Mouse (Mus musculus): ENCODE data around the gene 4930435E12Rik. TPM values are rescaled to one million over a fixed set of nuclear protein-coding genes. Genes with fewer than 3 reads are reported as not detected.
"Not testable (repeated sequence)": the region's sequence is repeated elsewhere in the genome, so short reads cannot be mapped to it uniquely, and the experiment has no call there.

Gene 4930435E12Rik
- not detected in 2 replicates for polyA plus RNA-seq (2014; fragmentation: Nextera tagmentation; extraction: Ambion mirVana)

DNA sequence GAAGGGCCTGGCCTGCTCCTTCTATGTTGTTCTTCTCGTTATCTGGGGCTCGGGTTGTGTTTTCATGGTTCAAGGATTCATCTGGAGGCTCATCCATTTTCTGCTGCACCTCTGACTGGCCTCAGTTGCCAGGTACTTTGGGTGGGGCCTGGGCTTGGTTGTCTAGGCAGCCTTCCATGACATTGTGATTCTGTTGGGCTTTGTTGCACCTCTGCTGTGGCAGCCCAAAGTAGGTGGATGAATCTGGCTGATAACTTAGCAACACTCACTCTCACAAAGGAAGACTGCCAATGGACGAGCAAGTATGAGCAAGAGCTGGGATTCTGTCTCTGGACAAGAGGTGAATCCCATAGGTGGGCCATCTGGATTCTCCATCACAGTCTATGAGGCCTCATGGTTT is at the start of gene 4930435E12Rik:
Gene 4930435E12Rik, minus strand, starts transcription at position 101 of the 400 bp plus-strand sequence.
- Histone ChIP-seq H3K9ac (replicated peaks; ENCODE audit: low read depth, low read length) (no peak within 1 kb of the TSS), H3K27ac (ENCODE audit: low read depth, low read length) (no peak within 1 kb of the TSS), H3K9me3 (ENCODE audit: control insufficient read depth, low read length) (no peaks in the 10 kb centered on the region), H3K27me3 (ENCODE audit: control insufficient read depth, insufficient read depth, low read length) (no peaks in the 10 kb centered on the region), H3K36me3 (ENCODE audit: control insufficient read depth, insufficient read depth, low read length) (no peaks in the 10 kb centered on the region), H3K4me2 (ENCODE audit: low read depth, low read length) (no peak within 1 kb of the TSS), H3K4me3 (ENCODE audit: low read depth, low read length) (no peak within 1 kb of the TSS), H3K4me1 (ENCODE audit: control insufficient read depth, insufficient read depth, low read length) (no peaks in the 10 kb centered on the region)
- no peak for ATAC-seq (ENCODE audit: low read depth)
- WGBS = 91% methylated on average over 3 of the region's 3 CpGs

DNA sequence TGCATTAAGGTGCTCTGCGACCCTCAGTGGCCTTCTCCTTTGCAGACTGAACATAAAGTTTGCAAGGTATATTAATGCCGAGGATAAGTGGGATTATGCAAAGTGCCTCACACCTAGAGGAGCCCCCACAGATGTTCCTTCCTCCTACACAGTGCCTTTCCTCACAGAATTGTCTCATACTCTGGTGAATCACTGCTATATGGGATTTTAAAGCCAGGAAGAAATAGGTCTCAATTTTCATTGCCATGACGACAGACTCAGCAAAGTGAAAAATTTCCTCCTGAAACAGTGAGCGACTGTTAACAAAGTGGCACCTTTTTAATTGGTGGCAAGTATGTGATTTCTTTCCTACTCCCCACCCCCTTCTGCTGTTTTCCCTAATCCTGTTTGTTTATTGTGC is 45.9 kb upstream of the 4930435E12Rik start:
- no peak for ATAC-seq (ENCODE audit: low read depth)
- Histone ChIP-seq H3K27ac (ENCODE audit: low read depth, low read length) (no peak overlapping the region), H3K9ac (replicated peaks; ENCODE audit: low read depth, low read length) (no peak overlapping the region), H3K27me3 (ENCODE audit: control insufficient read depth, insufficient read depth, low read length) (no peaks in the 10 kb centered on the region), H3K36me3 (ENCODE audit: control insufficient read depth, insufficient read depth, low read length) (no peaks in the 10 kb centered on the region), H3K4me1 (ENCODE audit: control insufficient read depth, insufficient read depth, low read length) (no peaks in the 10 kb centered on the region), H3K9me3 (ENCODE audit: control insufficient read depth, low read length) (no peaks in the 10 kb centered on the region), H3K4me3 (ENCODE audit: low read depth, low read length) (no peak overlapping the region), H3K4me2 (ENCODE audit: low read depth, low read length) (no peak overlapping the region)
- 45% methylated on average over 4 of the region's 4 CpGs for WGBS

DNA sequence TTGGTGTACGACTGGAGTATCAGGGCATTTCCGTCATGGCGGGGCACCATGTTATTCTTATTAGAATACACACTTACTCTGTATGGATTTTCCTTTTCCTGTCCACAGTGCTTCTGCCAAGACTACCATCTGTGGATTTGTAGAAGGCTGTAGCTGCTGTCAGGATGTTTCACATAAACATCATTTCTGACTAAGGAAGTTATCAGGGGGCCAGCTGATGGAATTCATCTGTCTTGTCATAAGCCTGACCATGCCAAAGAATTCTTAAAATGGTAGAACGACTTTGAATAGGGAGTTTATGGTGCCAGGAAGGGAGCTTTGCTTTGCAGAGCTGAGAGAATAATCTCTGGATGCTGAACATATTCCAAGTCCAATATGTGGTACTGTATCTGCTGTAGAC is 44.7 kb upstream of the 4930435E12Rik start:
- Histone ChIP-seq H3K36me3 (ENCODE audit: control insufficient read depth, insufficient read depth, low read length) (no peaks in the 10 kb centered on the region), H3K4me2 (ENCODE audit: low read depth, low read length) (no peak overlapping the region), H3K9me3 (ENCODE audit: control insufficient read depth, low read length) (no peaks in the 10 kb centered on the region), H3K4me3 (ENCODE audit: low read depth, low read length) (no peak overlapping the region), H3K4me1 (ENCODE audit: control insufficient read depth, insufficient read depth, low read length) (no peaks in the 10 kb centered on the region), H3K27ac (ENCODE audit: low read depth, low read length) (no peak overlapping the region), H3K9ac (replicated peaks; ENCODE audit: low read depth, low read length) (no peak overlapping the region), H3K27me3 (ENCODE audit: control insufficient read depth, insufficient read depth, low read length) (no peaks in the 10 kb centered on the region)
- 86% methylated on average over 4 of the region's 4 CpGs for WGBS
- ATAC-seq (ENCODE audit: low read depth) = no peak

GRCm38 (mm10) chr16:38864358-38864757 is 35.8 kb upstream of the 4930435E12Rik start:
- H3K9ac ChIP-seq (replicated peaks; ENCODE audit: low read depth, low read length) = no peak overlapping the region
- H3K27ac ChIP-seq (ENCODE audit: low read depth, low read length) = no peak overlapping the region
- no peak for ATAC-seq (ENCODE audit: low read depth)
- H3K4me2 ChIP-seq (ENCODE audit: low read depth, low read length) = no peak overlapping the region
- no peaks in the 10 kb centered on the region for H3K4me1 ChIP-seq (ENCODE audit: control insufficient read depth, insufficient read depth, low read length)
- WGBS = 88% methylated on average over 5 of the region's 5 CpGs
- H3K27me3 ChIP-seq (ENCODE audit: control insufficient read depth, insufficient read depth, low read length) = no peaks in the 10 kb centered on the region
- H3K36me3 ChIP-seq (ENCODE audit: control insufficient read depth, insufficient read depth, low read length) = no peaks in the 10 kb centered on the region
- H3K4me3 ChIP-seq (ENCODE audit: low read depth, low read length) = no peak overlapping the region
- no peaks in the 10 kb centered on the region for H3K9me3 ChIP-seq (ENCODE audit: control insufficient read depth, low read length)

GRCm38 (mm10) chr16:38860548-38860947 is 32.0 kb upstream of the 4930435E12Rik start:
- no peak overlapping the region for H3K4me2 ChIP-seq (ENCODE audit: low read depth, low read length)
- H3K9me3 ChIP-seq (ENCODE audit: control insufficient read depth, low read length) = no peaks in the 10 kb centered on the region
- H3K27ac ChIP-seq (ENCODE audit: low read depth, low read length) = no peak overlapping the region
- H3K27me3 ChIP-seq (ENCODE audit: control insufficient read depth, insufficient read depth, low read length) = no peaks in the 10 kb centered on the region
- H3K9ac ChIP-seq (replicated peaks; ENCODE audit: low read depth, low read length) = no peak overlapping the region
- H3K36me3 ChIP-seq (ENCODE audit: control insufficient read depth, insufficient read depth, low read length) = no peaks in the 10 kb centered on the region
- no peak overlapping the region for H3K4me3 ChIP-seq (ENCODE audit: low read depth, low read length)
- WGBS = 49% methylated on average over 6 of the region's 6 CpGs
- no peak for ATAC-seq (ENCODE audit: low read depth)
- H3K4me1 ChIP-seq (ENCODE audit: control insufficient read depth, insufficient read depth, low read length) = no peaks in the 10 kb centered on the region

DNA sequence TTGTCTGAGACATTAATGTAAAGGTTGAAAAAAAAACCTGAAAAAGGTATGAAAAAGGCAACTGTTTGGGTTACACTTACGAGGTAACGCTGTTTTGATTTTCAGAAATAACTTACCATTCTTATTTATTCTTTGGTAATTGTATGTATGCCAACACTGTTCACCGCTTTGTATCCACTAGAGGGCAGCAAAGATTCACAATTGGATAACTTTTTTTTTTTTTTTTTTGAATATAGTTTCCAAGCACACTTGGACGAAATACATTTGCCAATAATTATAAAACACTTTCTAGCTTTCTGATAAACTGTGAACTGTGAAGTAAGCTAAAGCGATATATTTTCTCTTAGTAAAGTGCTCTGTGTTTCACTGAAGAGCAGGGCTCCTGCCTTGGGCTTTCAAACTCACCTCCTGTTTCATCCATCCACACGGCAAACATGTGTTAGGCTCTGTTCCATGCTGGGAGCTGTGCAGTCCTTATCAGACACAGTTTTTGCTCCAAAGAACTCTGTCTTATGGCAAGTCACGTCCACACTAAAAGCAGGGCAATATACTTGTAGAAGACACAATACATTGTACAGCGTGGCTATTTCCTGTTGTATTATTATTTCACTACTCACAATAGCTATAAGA is 29.7 kb upstream of the 4930435E12Rik start:
- Histone ChIP-seq H3K9me3 (ENCODE audit: control insufficient read depth, low read length) (no peaks in the 10 kb centered on the region), H3K27ac (ENCODE audit: low read depth, low read length) (no peak overlapping the region), H3K4me1 (ENCODE audit: control insufficient read depth, insufficient read depth, low read length) (no peaks in the 10 kb centered on the region), H3K9ac (replicated peaks; ENCODE audit: low read depth, low read length) (no peak overlapping the region), H3K27me3 (ENCODE audit: control insufficient read depth, insufficient read depth, low read length) (no peaks in the 10 kb centered on the region), H3K4me3 (ENCODE audit: low read depth, low read length) (no peak overlapping the region), H3K36me3 (ENCODE audit: control insufficient read depth, insufficient read depth, low read length) (no peaks in the 10 kb centered on the region), H3K4me2 (ENCODE audit: low read depth, low read length) (no peak overlapping the region)
- no peak for ATAC-seq (ENCODE audit: low read depth)
- 33% methylated on average over 8 of the region's 8 CpGs for WGBS

- no peak for ATAC-seq (ENCODE audit: low read depth)
- no peaks in the 10 kb centered on the region for H3K4me1 ChIP-seq (ENCODE audit: control insufficient read depth, insufficient read depth, low read length)
- no peak overlapping the region for H3K4me2 ChIP-seq (ENCODE audit: low read depth, low read length)
- H3K9ac ChIP-seq (replicated peaks; ENCODE audit: low read depth, low read length) = no peak overlapping the region
- no peak overlapping the region for H3K27ac ChIP-seq (ENCODE audit: low read depth, low read length)
- WGBS = 28% methylated on average over 8 of the region's 8 CpGs
- H3K9me3 ChIP-seq (ENCODE audit: control insufficient read depth, low read length) = no peaks in the 10 kb centered on the region
- no peaks in the 10 kb centered on the region for H3K36me3 ChIP-seq (ENCODE audit: control insufficient read depth, insufficient read depth, low read length)
- H3K27me3 ChIP-seq (ENCODE audit: control insufficient read depth, insufficient read depth, low read length) = no peaks in the 10 kb centered on the region
- H3K4me3 ChIP-seq (ENCODE audit: low read depth, low read length) = no peak overlapping the region
These were observed 16.0 kb downstream of the 4930435E12Rik start for GRCm38 (mm10) chr16:38812521-38812920.

DNA sequence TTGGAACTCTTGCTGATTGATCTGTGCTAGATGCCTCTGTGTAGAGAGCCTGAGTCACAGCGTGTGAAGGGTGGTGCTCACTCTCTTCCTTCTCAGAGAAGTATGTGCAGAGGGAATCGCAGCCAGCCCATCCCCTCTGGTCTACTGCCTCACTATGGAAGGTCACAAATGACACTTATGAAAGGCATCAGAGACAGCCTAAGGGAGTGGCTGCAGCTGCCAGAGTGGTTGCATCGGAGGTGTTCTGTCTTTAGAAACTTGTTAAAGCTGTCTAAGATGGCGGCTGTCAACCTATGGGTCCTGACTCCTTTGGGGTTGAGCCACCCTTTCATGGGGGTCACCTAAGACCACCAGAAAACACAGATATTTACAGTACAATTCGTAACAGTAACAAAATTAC is 18.4 kb downstream of the 4930435E12Rik start:
- WGBS = 88% methylated on average over 5 of the region's 5 CpGs
- H3K36me3 ChIP-seq (ENCODE audit: control insufficient read depth, insufficient read depth, low read length) = no peaks in the 10 kb centered on the region

DNA sequence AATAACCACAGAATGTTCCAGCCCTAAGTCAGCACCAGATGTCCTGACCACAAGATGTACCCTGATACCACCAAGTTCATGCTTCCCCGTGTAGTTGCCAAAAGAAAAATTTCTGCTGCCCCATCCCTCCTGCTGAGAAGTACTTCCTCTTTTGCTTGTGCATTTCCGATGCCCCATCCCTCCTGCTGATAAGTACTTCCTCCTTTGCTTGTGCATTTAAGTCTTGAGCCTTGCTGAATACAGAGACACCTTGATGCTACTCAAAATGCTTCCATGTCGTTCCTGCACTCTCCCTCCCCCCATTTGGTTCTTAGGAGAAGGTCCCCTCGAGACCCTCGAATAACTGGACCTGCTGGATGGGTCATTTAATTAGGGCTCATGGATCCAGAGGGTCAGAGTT is 20.8 kb downstream of the 4930435E12Rik start:
- 86% methylated on average over 5 of the region's 5 CpGs for WGBS

More for the DNA sequence above, 18.4 kb downstream of the 4930435E12Rik start:
- H3K4me3 ChIP-seq (ENCODE audit: low read depth, low read length) = no peak overlapping the region
- H3K4me2 ChIP-seq (ENCODE audit: low read depth, low read length) = no peak overlapping the region
- H3K27ac ChIP-seq (ENCODE audit: low read depth, low read length) = no peak overlapping the region
- ATAC-seq (ENCODE audit: low read depth) = no peak
- H3K9ac ChIP-seq (replicated peaks; ENCODE audit: low read depth, low read length) = no peak overlapping the region
- no peaks in the 10 kb centered on the region for H3K9me3 ChIP-seq (ENCODE audit: control insufficient read depth, low read length)
- H3K27me3 ChIP-seq (ENCODE audit: control insufficient read depth, insufficient read depth, low read length) = no peaks in the 10 kb centered on the region
- H3K4me1 ChIP-seq (ENCODE audit: control insufficient read depth, insufficient read depth, low read length) = no peaks in the 10 kb centered on the region

More for the DNA sequence above, 20.8 kb downstream of the 4930435E12Rik start:
- H3K27me3 ChIP-seq (ENCODE audit: control insufficient read depth, insufficient read depth, low read length); H3K27ac ChIP-seq (ENCODE audit: low read depth, low read length); H3K9me3 ChIP-seq (ENCODE audit: control insufficient read depth, low read length); H3K4me2 ChIP-seq (ENCODE audit: low read depth, low read length); ATAC-seq (ENCODE audit: low read depth); H3K9ac ChIP-seq (replicated peaks; ENCODE audit: low read depth, low read length); H3K4me1 ChIP-seq (ENCODE audit: control insufficient read depth, insufficient read depth, low read length); H3K36me3 ChIP-seq (ENCODE audit: control insufficient read depth, insufficient read depth, low read length); H3K4me3 ChIP-seq (ENCODE audit: low read depth, low read length): not testable (repeated sequence)

All from neural tube, embryonic 14.5 days (tissue).